Mouse (Mus musculus) neural tube, embryonic 14.5 days (tissue): ENCODE measurements around the gene Myh10. TPM values are rescaled to one million over a fixed set of nuclear protein-coding genes. Genes with fewer than 3 reads are reported as not detected.

Experiments used
- ATAC-seq: fragments of 200-750 bp; cut with Nextera tagmentation; 2 replicates; pipeline ENCODE4 v1.8.0; 2017; ENCODE audit warnings: low read depth, mild to moderate bottlenecking, moderate TSS enrichment, moderate library complexity
- H3K27ac ChIP-seq: fragments of 300-500 bp; sonication (generic); 2 replicates; pipeline ENCODE4 v1.5.1; 2014; ENCODE audit warnings: low read depth, mild to moderate bottlenecking, control low read depth, low read length, moderate library complexity, mixed read lengths
- H3K27me3 ChIP-seq: fragments of 300-500 bp; sonication (generic); 2 replicates; pipeline ENCODE4 v1.6.1; 2014; ENCODE audit warnings: low read length; ENCODE audit not compliant: control insufficient read depth, insufficient read depth
- H3K36me3 ChIP-seq: fragments of 300-500 bp; sonication (generic); 2 replicates; pipeline ENCODE4 v1.6.1; 2014; ENCODE audit warnings: low read length, mixed read lengths; ENCODE audit not compliant: control insufficient read depth, insufficient read depth
- H3K4me1 ChIP-seq: fragments of 300-500 bp; sonication (generic); 2 replicates; pipeline ENCODE4 v1.6.1; 2014; ENCODE audit warnings: low read length; ENCODE audit not compliant: control insufficient read depth, insufficient read depth
- H3K4me2 ChIP-seq: fragments of 300-500 bp; sonication (generic); 2 replicates; pipeline ENCODE4 v1.6.1; 2014; ENCODE audit warnings: mild to moderate bottlenecking, low read depth, low read length, control low read depth
- H3K4me3 ChIP-seq: fragments of 300-500 bp; sonication (generic); 2 replicates; pipeline ENCODE4 v1.5.1; 2014; ENCODE audit warnings: low read depth, low read length, control low read depth, mixed read lengths
- H3K9ac ChIP-seq: fragments of 300-500 bp; sonication (generic); replicated peaks from 2 replicates; pipeline ENCODE4 v1.6.1; 2014; ENCODE audit warnings: low read depth, mild to moderate bottlenecking, control low read depth, low read length, mixed read lengths
- H3K9me3 ChIP-seq: fragments of 300-500 bp; sonication (generic); 2 replicates; pipeline ENCODE4 v1.6.1; 2016; ENCODE audit warnings: low read length; ENCODE audit not compliant: control insufficient read depth
- WGBS: fragments of 180-500 bp; shearing (Covaris S2); extraction: QIAGEN DNeasy Blood & Tissue Kit; methylation state at CpG from one replicate; pipeline ENCODE4 v1.1.7; 2014; 5-methylcytosine and 5-hydroxymethylcytosine counted together
- polyA plus RNA-seq: library from polyadenylated mRNA; unstranded; fragments of >200 nt; fragmentation: Nextera tagmentation; extraction: Ambion mirVana; gene quantifications from 2 replicates; pipeline ENCODE4 v1.2.1, GENCODE M21; 2014

Myh10 gene
- polyA plus RNA-seq, 1 experiment from 2014 or later = 92.2 TPM

DNA sequence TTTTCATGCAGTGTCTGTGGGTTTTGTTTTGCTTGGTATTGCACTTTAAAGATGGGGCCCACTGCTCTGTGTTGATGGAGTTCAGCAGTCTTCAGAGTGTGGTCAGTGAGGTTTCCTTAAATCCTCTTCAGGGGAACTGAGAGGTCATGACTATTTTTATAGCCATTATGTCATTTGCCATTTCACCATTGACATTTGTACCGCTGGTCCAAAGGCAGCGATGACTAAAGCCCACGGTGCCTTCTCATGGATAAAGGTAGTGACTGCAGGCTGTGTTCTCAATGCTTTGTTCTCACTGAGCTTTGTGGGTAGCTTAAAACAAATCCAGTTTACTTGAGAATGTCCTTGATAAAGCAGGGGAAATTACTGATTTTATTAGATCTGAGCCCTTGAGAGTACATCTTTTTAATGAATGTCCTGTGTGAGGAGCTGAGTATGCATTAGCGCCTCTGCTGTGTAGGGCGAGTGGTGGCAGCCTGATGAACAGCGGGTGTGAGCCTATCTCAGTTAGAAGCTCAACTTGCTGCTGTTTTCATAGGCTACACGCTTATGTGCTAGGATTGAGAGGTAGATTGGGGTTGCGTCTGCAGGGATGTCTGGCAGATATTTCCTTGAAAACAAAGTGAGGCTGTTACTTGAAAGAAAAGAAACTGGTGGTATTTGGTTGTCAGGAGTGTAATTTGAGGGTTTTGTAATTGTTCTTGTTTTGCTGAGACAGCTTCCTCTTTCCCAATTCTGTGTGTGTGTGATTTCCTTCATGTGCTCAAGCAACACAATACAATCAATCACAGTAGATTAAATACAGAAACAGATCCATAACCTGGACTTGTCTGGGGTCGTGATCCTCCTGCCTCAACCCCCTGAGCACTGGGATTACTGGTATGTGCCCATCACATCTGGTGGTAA, 15.4 kb downstream of the Myh10 start:
- Histone ChIP-seq H3K4me3 (no peak overlapping the region), H3K27ac (no peak overlapping the region), H3K9ac (no peak overlapping the region), H3K27me3 (no peaks in the 10 kb centered on the region), H3K36me3 (peaks cover 6% of the 10 kb centered on the region), H3K4me1 (peaks cover 11% of the 10 kb centered on the region; the same call in 1 of the 2 replicates), H3K9me3 (no peaks in the 10 kb centered on the region), H3K4me2 (no peak overlapping the region)
- ATAC-seq = no peak
- 52% methylated on average over 9 of the region's 9 CpGs for WGBS

DNA sequence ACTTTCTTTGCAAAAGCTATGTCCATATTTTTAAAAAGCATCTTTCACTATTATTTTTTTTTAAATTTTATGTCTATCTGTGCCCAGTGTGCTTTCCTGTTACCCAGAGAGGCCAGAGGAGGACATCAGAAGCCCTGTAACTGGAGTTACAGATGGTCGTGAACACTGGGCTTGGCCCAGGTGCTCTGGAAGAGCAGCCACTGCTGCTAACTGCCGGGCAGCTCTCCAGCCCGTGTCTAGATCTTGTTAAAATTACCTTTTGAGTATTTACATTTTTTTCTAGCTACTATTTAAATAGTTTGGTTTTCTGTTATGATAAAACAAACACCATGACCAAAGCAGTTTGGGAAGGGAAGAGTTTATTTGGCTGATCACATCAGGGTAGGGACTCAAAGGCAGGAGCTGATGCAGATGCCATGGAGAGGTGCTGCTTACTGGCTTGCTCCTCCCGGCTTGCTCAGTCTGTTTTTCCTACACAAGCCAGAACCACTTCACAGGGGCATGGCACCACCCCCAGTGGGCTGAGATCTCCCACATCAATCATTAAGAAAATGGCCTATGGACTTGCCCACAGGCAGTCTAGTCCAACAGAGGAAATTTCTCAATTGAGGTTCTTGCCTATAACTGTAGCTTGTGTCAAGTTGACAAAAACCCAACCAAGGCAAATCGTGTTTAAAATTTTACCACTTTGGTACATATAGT, 16.7 kb downstream of the Myh10 start:
- ATAC-seq = no peak
- Histone ChIP-seq H3K36me3 (no peaks in the 10 kb centered on the region), H3K4me1 (peaks cover 11% of the 10 kb centered on the region; the same call in 1 of the 2 replicates), H3K27ac (no peak overlapping the region), H3K4me3 (no peak overlapping the region), H3K9ac (no peak overlapping the region), H3K27me3 (no peaks in the 10 kb centered on the region), H3K9me3 (no peaks in the 10 kb centered on the region), H3K4me2 (no peak overlapping the region)
- 83% methylated on average over 5 of the region's 5 CpGs for WGBS

DNA sequence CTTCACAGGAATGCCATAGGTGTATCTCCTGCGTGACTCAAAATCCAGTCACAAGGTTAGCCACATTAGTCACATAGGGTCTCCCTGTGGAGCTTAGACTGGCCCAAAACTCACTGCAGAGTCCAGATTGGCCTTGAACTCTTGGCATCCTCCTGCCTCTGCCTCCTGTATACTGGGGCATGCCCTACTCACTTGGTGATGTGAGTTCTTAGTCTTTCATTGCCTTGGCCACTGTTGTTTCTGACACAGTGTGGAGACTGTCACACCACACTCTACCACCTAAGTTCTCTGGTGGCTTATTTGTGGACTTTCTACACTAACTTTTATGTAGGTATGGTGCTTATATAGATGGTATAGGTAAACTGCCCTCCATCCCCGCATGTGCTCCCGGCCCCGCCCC, 24.8 kb downstream of the Myh10 start:
- no peak overlapping the region for H3K4me3 ChIP-seq
- WGBS = 91% methylated on average over 4 of the region's 4 CpGs

DNA sequence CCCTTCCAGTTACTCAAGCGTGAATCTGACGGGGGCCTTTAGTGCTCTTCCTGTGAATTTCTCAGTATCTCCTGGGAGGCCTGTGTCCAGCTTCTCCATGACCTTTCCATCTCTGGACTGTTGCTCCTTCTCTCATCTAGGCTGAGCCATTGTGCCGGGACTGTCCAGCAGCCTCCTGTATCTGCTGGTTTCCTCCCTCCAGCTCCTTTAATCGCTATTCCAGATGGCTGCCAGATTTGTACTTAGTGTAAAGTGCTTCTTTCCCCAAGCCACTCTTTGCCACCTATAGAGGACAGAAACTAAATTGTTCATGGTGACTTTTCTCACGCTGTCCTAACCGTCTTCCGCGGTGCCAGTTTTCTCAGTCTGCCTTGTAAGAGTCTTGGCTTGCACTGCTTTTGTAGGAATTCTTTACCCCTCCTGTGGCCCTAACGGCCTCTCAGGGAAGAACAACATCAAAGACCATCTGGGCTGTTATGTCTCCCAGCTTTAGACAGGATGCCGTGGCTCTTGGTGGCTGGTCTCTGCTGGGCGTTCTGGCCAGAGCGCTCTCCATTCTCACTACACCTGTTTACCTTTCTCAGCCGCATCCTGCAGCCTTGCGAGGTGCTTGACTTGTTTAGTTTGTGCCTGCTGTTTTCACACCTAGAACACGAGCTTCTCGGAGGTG, 25.9 kb downstream of the Myh10 start:
- no peak for ATAC-seq
- no peak overlapping the region for H3K4me3 ChIP-seq
- no peaks in the 10 kb centered on the region for H3K27me3 ChIP-seq
- H3K4me2 ChIP-seq = no peak overlapping the region
- H3K4me1 ChIP-seq = peaks cover 19% of the 10 kb centered on the region
- H3K27ac ChIP-seq = peak overlapping the region; percentile 45; the same call in 1 of the 2 replicates
- peaks cover 9% of the 10 kb centered on the region; the same call in 1 of the 2 replicates for H3K36me3 ChIP-seq
- WGBS = 58% methylated on average over 16 of the region's 16 CpGs
- no peak overlapping the region for H3K9ac ChIP-seq
- no peaks in the 10 kb centered on the region for H3K9me3 ChIP-seq

More for the DNA sequence above, 24.8 kb downstream of the Myh10 start:
- no peak for ATAC-seq
- no peaks in the 10 kb centered on the region for H3K27me3 ChIP-seq
- H3K36me3 ChIP-seq = peaks cover 4% of the 10 kb centered on the region; the same call in 1 of the 2 replicates
- peaks cover 19% of the 10 kb centered on the region for H3K4me1 ChIP-seq
- H3K4me2 ChIP-seq = no peak overlapping the region
- 0 out of 2 replicates have a peak overlapping the region, but pooled peaks have one; percentile 34 for H3K27ac ChIP-seq
- no peak overlapping the region for H3K9ac ChIP-seq
- H3K9me3 ChIP-seq = no peaks in the 10 kb centered on the region

DNA sequence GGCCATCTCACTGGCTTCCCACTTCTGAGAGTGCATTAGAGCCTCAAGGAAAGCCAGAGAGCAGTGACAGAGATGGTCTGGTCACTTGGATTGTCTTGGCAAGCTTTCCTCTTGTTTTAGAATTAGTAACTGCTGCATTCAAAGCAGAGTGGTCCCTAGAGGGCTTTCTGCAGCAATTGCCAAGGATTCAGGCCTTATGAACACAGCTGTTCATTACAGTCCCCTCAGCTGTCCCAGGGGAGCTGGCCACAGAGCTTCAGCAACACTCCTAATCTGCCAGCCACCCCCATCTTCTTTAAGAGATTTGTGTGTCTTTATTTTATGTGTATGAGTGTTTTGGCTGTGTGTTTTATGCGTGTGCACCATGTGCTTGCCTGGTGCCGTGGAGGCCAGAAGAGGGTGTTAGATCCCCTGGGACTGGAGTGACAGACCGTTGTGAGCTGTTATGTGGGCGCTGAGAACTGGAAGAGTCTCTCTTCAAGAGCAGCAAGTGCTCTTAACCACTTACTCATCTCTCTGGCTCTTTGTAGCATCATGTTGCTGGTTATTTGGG, 27.8 kb downstream of the Myh10 start:
- 58% methylated on average over 4 of the region's 4 CpGs for WGBS
- H3K4me3 ChIP-seq = no peak overlapping the region
- H3K9me3 ChIP-seq = no peaks in the 10 kb centered on the region
- ATAC-seq = peak; percentile 41; the same call in 1 of the 2 replicates
- peaks cover 10% of the 10 kb centered on the region; the same call in 1 of the 2 replicates for H3K36me3 ChIP-seq
- H3K27me3 ChIP-seq = no peaks in the 10 kb centered on the region
- H3K27ac ChIP-seq = no peak overlapping the region
- H3K9ac ChIP-seq = no peak overlapping the region
- H3K4me1 ChIP-seq = peaks cover 19% of the 10 kb centered on the region
- H3K4me2 ChIP-seq = no peak overlapping the region

DNA sequence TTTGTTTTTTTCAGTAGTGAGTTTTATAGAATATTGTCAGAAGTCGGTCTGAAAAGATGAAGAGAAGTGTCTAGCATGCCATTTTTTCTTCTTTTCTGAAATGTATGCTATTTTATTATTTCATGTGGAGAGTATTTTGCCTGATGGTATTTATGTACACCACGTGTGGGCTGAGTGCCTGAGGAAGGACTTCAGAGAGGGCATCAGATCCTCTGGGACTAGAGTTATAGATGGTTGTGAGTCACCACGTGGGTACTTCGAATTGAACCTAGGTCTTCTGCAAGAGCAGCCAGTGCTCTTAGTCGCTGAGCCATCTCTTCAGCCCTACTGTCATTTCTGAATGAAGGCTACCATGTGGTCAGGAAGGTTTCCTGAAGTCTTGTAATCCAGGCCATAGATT, 28.4 kb downstream of the Myh10 start:
- Histone ChIP-seq H3K9ac (no peak overlapping the region), H3K4me3 (no peak overlapping the region), H3K27me3 (no peaks in the 10 kb centered on the region), H3K9me3 (no peaks in the 10 kb centered on the region), H3K36me3 (peaks cover 6% of the 10 kb centered on the region; the same call in 1 of the 2 replicates), H3K4me2 (no peak overlapping the region), H3K27ac (no peak overlapping the region), H3K4me1 (peaks cover 19% of the 10 kb centered on the region)
- WGBS = 79% methylated on average over 5 of the region's 5 CpGs
- no peak for ATAC-seq

DNA sequence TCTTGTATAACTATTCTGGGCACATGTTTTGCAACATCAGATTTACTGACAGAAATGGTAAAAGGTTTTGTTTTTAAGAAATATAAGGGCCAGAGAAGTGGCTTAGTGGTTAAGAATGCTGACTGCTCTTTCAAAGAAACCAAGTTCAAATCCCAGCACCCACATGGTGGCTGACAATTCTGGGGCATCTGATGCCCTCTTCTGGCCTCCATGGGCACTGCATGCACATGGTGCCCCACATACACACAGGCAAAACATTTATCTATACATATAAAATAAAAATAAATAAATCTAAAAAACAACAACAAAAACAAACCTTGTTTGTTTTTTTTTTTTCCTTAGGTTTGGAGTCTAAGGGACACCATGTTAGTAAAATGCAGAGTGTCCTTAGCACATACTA, 32.8 kb downstream of the Myh10 start:
- no peak for ATAC-seq
- Histone ChIP-seq H3K4me3 (no peak overlapping the region), H3K4me2 (no peak overlapping the region), H3K27ac (no peak overlapping the region), H3K36me3 (peaks cover 6% of the 10 kb centered on the region; the same call in 1 of the 2 replicates), H3K9me3 (no peaks in the 10 kb centered on the region), H3K4me1 (peaks cover 3% of the 10 kb centered on the region), H3K27me3 (no peaks in the 10 kb centered on the region), H3K9ac (no peak overlapping the region)

DNA sequence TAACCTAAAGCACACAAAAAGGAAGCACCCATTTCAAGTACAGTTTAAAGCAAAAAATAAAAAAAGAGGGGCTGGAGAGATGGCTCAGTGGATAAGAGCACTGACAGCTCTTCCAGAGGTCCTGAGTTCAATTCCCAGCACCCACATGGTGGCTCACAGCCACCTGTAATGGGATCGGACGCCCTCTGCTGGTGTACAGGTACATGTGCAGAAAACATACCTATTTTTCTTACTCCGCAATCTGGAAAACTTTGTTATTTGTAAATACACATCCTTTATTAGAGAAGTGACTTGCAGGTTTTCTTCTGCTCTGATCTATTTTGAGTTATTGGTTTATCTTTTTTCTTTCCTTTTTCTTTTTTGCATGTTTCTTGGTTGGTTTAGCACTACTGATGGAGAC, 37.3 kb downstream of the Myh10 start:
- Histone ChIP-seq H3K9me3 (no peaks in the 10 kb centered on the region), H3K4me1 (0 out of 2 replicates have a peak, but pooled peaks cover 2% of the 10 kb centered on the region), H3K27me3 (no peaks in the 10 kb centered on the region), H3K36me3 (no peaks in the 10 kb centered on the region), H3K4me2 (no peak overlapping the region), H3K27ac (no peak overlapping the region), H3K4me3 (no peak overlapping the region), H3K9ac (no peak overlapping the region)
- ATAC-seq = no peak
- 91% methylated on average over 3 of the region's 3 CpGs for WGBS
